Mouse (Mus musculus) lung, postnatal 4 days (tissue): Measurements from ENCODE around the gene AL731706.1.
"Not testable (repeated sequence)": the region's sequence is repeated elsewhere in the genome, so short reads cannot be mapped to it uniquely, and the experiment has no call there.

Experiments
- DNase-seq, 2 experiments: peaks; one replicate each; pipeline ENCODE4 v3.0.0; 2021

Gene AL731706.1

GRCm38 (mm10) chr2:136891068-136891950 lies at the start of gene AL731706.1, which contains the start of the genes Slx4ip and Mkks:
Gene AL731706.1, minus strand, starts transcription at chr2:136891389.
Gene Slx4ip, plus strand, starts transcription at chr2:136891218.
Gene Mkks, minus strand, starts transcription at chr2:136891389.
- peak; percentile 100 for DNase-seq

- DNase-seq, result no peak
These were observed 47.1 kb upstream of the AL731706.1 start for GRCm38 (mm10) chr2:136938249-136938648.

GRCm38 (mm10) chr2:136936391-136937288 lies 45.5 kb upstream of the AL731706.1 start:
- DNase-seq, result no peak

GRCm38 (mm10) chr2:136921003-136921408 lies 29.8 kb upstream of the AL731706.1 start:
- no peak for DNase-seq

- DNase-seq, result no peak
These were observed 29.2 kb upstream of the AL731706.1 start for GRCm38 (mm10) chr2:136920257-136920993.

GRCm38 (mm10) chr2:136919433-136919832 lies 28.2 kb upstream of the AL731706.1 start:
- no peak for DNase-seq

- no peak for DNase-seq
These were observed 23.2 kb upstream of the AL731706.1 start for GRCm38 (mm10) chr2:136914334-136914902.

- peak in 1 of 2 experiments; percentile 39 for DNase-seq
These were observed 21.8 kb upstream of the AL731706.1 start for GRCm38 (mm10) chr2:136913021-136913420.

GRCm38 (mm10) chr2:136911958-136912411 lies 20.8 kb upstream of the AL731706.1 start:
- DNase-seq, result peak; percentile 17 to 24

GRCm38 (mm10) chr2:136909298-136909697 lies 18.1 kb upstream of the AL731706.1 start:
- no peak for DNase-seq

GRCm38 (mm10) chr2:136908596-136908995 lies 17.4 kb upstream of the AL731706.1 start:
- no peak for DNase-seq

GRCm38 (mm10) chr2:136896131-136896530 lies 4.9 kb upstream of the AL731706.1 start:
- DNase-seq, result no peak

GRCm38 (mm10) chr2:136894494-136894893 lies 3.3 kb upstream of the AL731706.1 start:
- no peak for DNase-seq

GRCm38 (mm10) chr2:136891951-136892371 lies 772 bp upstream of the AL731706.1 start:
- peak; percentile 97 for DNase-seq

- not testable (repeated sequence) for DNase-seq
These were observed 497 bp downstream of the AL731706.1 start for GRCm38 (mm10) chr2:136890716-136891067.

GRCm38 (mm10) chr2:136886846-136887245 lies 4.3 kb downstream of the AL731706.1 start:
- DNase-seq, result peak in 1 of 2 experiments; percentile 19

- no peak for DNase-seq
These were observed 5.6 kb downstream of the AL731706.1 start, which contains the start of gene AL731706.2 for GRCm38 (mm10) chr2:136885579-136885978. Gene AL731706.2, minus strand, starts transcription at chr2:136885679.

GRCm38 (mm10) chr2:136854543-136855388 lies 36.4 kb downstream of the AL731706.1 start:
- no peak for DNase-seq

GRCm38 (mm10) chr2:136850366-136850765 lies 40.8 kb downstream of the AL731706.1 start:
- no peak for DNase-seq

- DNase-seq, result no peak
These were observed 53.2 kb downstream of the AL731706.1 start for GRCm38 (mm10) chr2:136837994-136838393.

- no peak for DNase-seq
These were observed 55.3 kb downstream of the AL731706.1 start for GRCm38 (mm10) chr2:136835882-136836281.
